Mouse (Mus musculus): Measurements from ENCODE around the gene Higd1a.

Higd1a gene

GRCm38 (mm10) chr9:121880840-121881239, 22.7 kb upstream of the Higd1a start:
- DNase-seq: peak; percentile 87

GRCm38 (mm10) chr9:121877052-121877740, 19.0 kb upstream of the Higd1a start:
- no peak for DNase-seq

- no peak for DNase-seq
These were observed 15.4 kb upstream of the Higd1a start for GRCm38 (mm10) chr9:121873578-121873977.

GRCm38 (mm10) chr9:121872062-121872683, 14.0 kb upstream of the Higd1a start:
- no peak for DNase-seq

GRCm38 (mm10) chr9:121869973-121870515, 11.9 kb upstream of the Higd1a start:
- no peak for DNase-seq

- no peak for DNase-seq
These were observed 11.3 kb upstream of the Higd1a start for GRCm38 (mm10) chr9:121869432-121869831.

- no peak for DNase-seq
These were observed 10.1 kb upstream of the Higd1a start for GRCm38 (mm10) chr9:121868236-121868635.

- DNase-seq: no peak
These were observed 9.5 kb upstream of the Higd1a start for GRCm38 (mm10) chr9:121867632-121868031.

- DNase-seq: no peak
These were observed 7.4 kb upstream of the Higd1a start for GRCm38 (mm10) chr9:121865425-121866008.

- DNase-seq: no peak
These were observed 6.7 kb upstream of the Higd1a start for GRCm38 (mm10) chr9:121864837-121865236.

- no peak for DNase-seq
These were observed 2.8 kb upstream of the Higd1a start for GRCm38 (mm10) chr9:121860921-121861320.

- no peak for DNase-seq
These were observed 1.2 kb upstream of the Higd1a start for GRCm38 (mm10) chr9:121859345-121859744.

- peak; percentile 99 for DNase-seq
These were observed 549 bp downstream of the Higd1a start for GRCm38 (mm10) chr9:121857474-121858152.

- no peak for DNase-seq
These were observed 1.3 kb downstream of the Higd1a start for GRCm38 (mm10) chr9:121856649-121857416.

- DNase-seq: no peak
These were observed 3.9 kb downstream of the Higd1a start for GRCm38 (mm10) chr9:121854246-121854645.

- no peak for DNase-seq
These were observed 10.3 kb downstream of the Higd1a start for GRCm38 (mm10) chr9:121847842-121848241.

- DNase-seq: no peak
These were observed 11.0 kb downstream of the Higd1a start for GRCm38 (mm10) chr9:121847138-121847537.

- peak; percentile 39 for DNase-seq
These were observed 11.5 kb downstream of the Higd1a start for GRCm38 (mm10) chr9:121846526-121847118.

- DNase-seq: no peak
These were observed 15.2 kb downstream of the Higd1a start for GRCm38 (mm10) chr9:121842914-121843313.

- DNase-seq: no peak
These were observed 18.6 kb downstream of the Higd1a start for GRCm38 (mm10) chr9:121839622-121839965.

GRCm38 (mm10) chr9:121838829-121839621, 19.1 kb downstream of the Higd1a start, which contains the start of gene Ccdc13:
Gene Ccdc13 (minus strand): TSS chr9:121839461.
- DNase-seq: peak; percentile 91

All from thymus, postnatal 4 days (tissue).